Mouse (Mus musculus) liver, embryonic 16.5 days (tissue): ENCODE measurements at regions not wholly inside any gene's neighbourhood (a gene's known extent, or its start where the extent isn't known, plus 50 kb on each side); places are given as distances from the start of the nearest gene placed in this dataset.

ENCODE experiments used
- ATAC-seq: fragments of 200-750 bp; cut with Nextera tagmentation; 2 replicates; pipeline ENCODE4 v1.8.0; 2017; ENCODE audit warnings: low read depth, mild to moderate bottlenecking, moderate number of reproducible peaks, moderate library complexity
- H3K27ac ChIP-seq: fragments of 300-500 bp; sonication (generic); 2 replicates; pipeline ENCODE4 v1.5.1; 2014; ENCODE audit warnings: mild to moderate bottlenecking, low read length
- H3K27me3 ChIP-seq: fragments of 300-500 bp; sonication (generic); 2 replicates; pipeline ENCODE4 v1.6.1; 2014; ENCODE audit warnings: low read depth, low read length, mixed read lengths; ENCODE audit not compliant: control insufficient read depth, insufficient read depth
- H3K36me3 ChIP-seq: fragments of 300-500 bp; sonication (generic); 2 replicates; pipeline ENCODE4 v1.6.1; 2014; ENCODE audit warnings: mild to moderate bottlenecking; ENCODE audit not compliant: control insufficient read depth, insufficient read depth
- H3K4me1 ChIP-seq: fragments of 300-500 bp; sonication (generic); 2 replicates; pipeline ENCODE4 v1.6.1; 2014; ENCODE audit warnings: low read depth, low read length, mixed read lengths; ENCODE audit not compliant: control insufficient read depth
- H3K4me2 ChIP-seq: fragments of 300-500 bp; sonication (generic); 2 replicates; pipeline ENCODE4 v1.6.1; 2014; ENCODE audit warnings: low read depth, low read length, mixed read lengths
- H3K4me3 ChIP-seq: fragments of 300-500 bp; sonication (generic); 2 replicates; pipeline ENCODE4 v1.5.1; 2014; ENCODE audit warnings: low read depth, mild to moderate bottlenecking, low read length
- H3K9ac ChIP-seq: fragments of 300-500 bp; sonication (generic); 2 replicates; pipeline ENCODE4 v1.6.1; 2014; ENCODE audit warnings: low read depth, low read length
- H3K9me3 ChIP-seq: fragments of 300-500 bp; sonication (generic); replicated peaks from 2 replicates; pipeline ENCODE4 v1.6.1; 2016; ENCODE audit warnings: low read length; ENCODE audit not compliant: control insufficient read depth
- WGBS: fragments of 180-500 bp; shearing (Covaris S2); extraction: QIAGEN DNeasy Blood & Tissue Kit; methylation state at CpG from one replicate; pipeline ENCODE4 v1.1.7; 2014; ENCODE audit not compliant: insufficient replicate concordance; 5-methylcytosine and 5-hydroxymethylcytosine counted together

GRCm38 (mm10) chr3:115655020-115655419, 59.9 kb downstream of the S1pr1 start:
- Histone ChIP-seq H3K36me3 (no peaks in the 10 kb centered on the region), H3K9me3 (no peaks in the 10 kb centered on the region), H3K9ac (no peak overlapping the region), H3K27me3 (no peaks in the 10 kb centered on the region), H3K4me3 (no peak overlapping the region), H3K27ac (no peak overlapping the region), H3K4me1 (no peaks in the 10 kb centered on the region), H3K4me2 (no peak overlapping the region)
- no peak for ATAC-seq

GRCm38 (mm10) chr3:115652236-115652635, 62.6 kb downstream of the S1pr1 start:
- no peak overlapping the region for H3K4me3 ChIP-seq
- no peaks in the 10 kb centered on the region for H3K4me1 ChIP-seq
- ATAC-seq: no peak

GRCm38 (mm10) chr3:115649338-115650117, 65.3 kb downstream of the S1pr1 start:
- Histone ChIP-seq H3K4me3 (no peak overlapping the region), H3K9me3 (no peaks in the 10 kb centered on the region), H3K4me2 (no peak overlapping the region), H3K36me3 (no peaks in the 10 kb centered on the region), H3K9ac (no peak overlapping the region), H3K27me3 (no peaks in the 10 kb centered on the region), H3K4me1 (no peaks in the 10 kb centered on the region), H3K27ac (no peak overlapping the region)
- ATAC-seq: no peak
- 28% methylated on average over 3 of the region's 3 CpGs for WGBS

More at GRCm38 (mm10) chr3:115652236-115652635, 62.6 kb downstream of the S1pr1 start:
- Histone ChIP-seq H3K36me3 (no peaks in the 10 kb centered on the region), H3K27ac (no peak overlapping the region), H3K9ac (no peak overlapping the region), H3K27me3 (no peaks in the 10 kb centered on the region), H3K4me2 (no peak overlapping the region), H3K9me3 (no peaks in the 10 kb centered on the region)
- 23% methylated on average over 5 of the region's 5 CpGs for WGBS

- Histone ChIP-seq H3K4me3 (no peak overlapping the region), H3K27ac (no peak overlapping the region), H3K36me3 (no peaks in the 10 kb centered on the region), H3K27me3 (no peaks in the 10 kb centered on the region), H3K4me1 (peaks cover 9% of the 10 kb centered on the region), H3K9me3 (no peaks in the 10 kb centered on the region), H3K9ac (no peak overlapping the region), H3K4me2 (no peak overlapping the region)
- 56% methylated on average over 7 of the region's 7 CpGs for WGBS
- ATAC-seq: no peak
These were observed 67.9 kb downstream of the S1pr1 start for GRCm38 (mm10) chr3:115646993-115647392.

GRCm38 (mm10) chr3:115644307-115644706, 70.6 kb downstream of the S1pr1 start:
- H3K9ac ChIP-seq: no peak overlapping the region
- no peak for ATAC-seq
- H3K36me3 ChIP-seq: no peaks in the 10 kb centered on the region
- H3K4me2 ChIP-seq: no peak overlapping the region
- WGBS: 36% methylated on average over 5 of the region's 5 CpGs
- H3K9me3 ChIP-seq: no peaks in the 10 kb centered on the region
- no peaks in the 10 kb centered on the region for H3K27me3 ChIP-seq
- H3K4me3 ChIP-seq: no peak overlapping the region
- H3K4me1 ChIP-seq: peaks cover 22% of the 10 kb centered on the region
- no peak overlapping the region for H3K27ac ChIP-seq

GRCm38 (mm10) chr3:115642846-115643260, 72.0 kb downstream of the S1pr1 start:
- Histone ChIP-seq H3K4me2 (peak overlapping the region; percentile 80), H3K4me1 (peaks cover 28% of the 10 kb centered on the region), H3K27me3 (no peaks in the 10 kb centered on the region), H3K27ac (peak overlapping the region; percentile 77), H3K4me3 (peak overlapping the region; percentile 57), H3K9me3 (no peaks in the 10 kb centered on the region), H3K36me3 (no peaks in the 10 kb centered on the region), H3K9ac (peak overlapping the region; percentile 12)
- peak; percentile 35; the same call in 1 of the 2 replicates for ATAC-seq
- WGBS: under 1% methylated on average over 11 of the region's 11 CpGs

- peak overlapping the region; percentile 80 for H3K4me2 ChIP-seq
- 1% methylated on average over 26 of the region's 26 CpGs for WGBS
- no peaks in the 10 kb centered on the region for H3K36me3 ChIP-seq
- no peaks in the 10 kb centered on the region for H3K9me3 ChIP-seq
- peaks cover 28% of the 10 kb centered on the region for H3K4me1 ChIP-seq
- peak; percentile 5 for ATAC-seq
- H3K9ac ChIP-seq: peak overlapping the region; percentile 12
- peak overlapping the region; percentile 57 for H3K4me3 ChIP-seq
- H3K27me3 ChIP-seq: no peaks in the 10 kb centered on the region
- H3K27ac ChIP-seq: peak overlapping the region; percentile 77
These were observed 72.6 kb downstream of the S1pr1 start for GRCm38 (mm10) chr3:115642001-115642845.

GRCm38 (mm10) chr3:115641411-115641810, 73.5 kb downstream of the S1pr1 start:
- peak overlapping the region; percentile 23; the same call in 1 of the 2 replicates for H3K4me3 ChIP-seq
- peak overlapping the region; percentile 77 for H3K27ac ChIP-seq
- ATAC-seq: peak; percentile 98
- WGBS: under 1% methylated on average over 6 of the region's 6 CpGs
- H3K36me3 ChIP-seq: no peaks in the 10 kb centered on the region
- no peaks in the 10 kb centered on the region for H3K27me3 ChIP-seq
- no peaks in the 10 kb centered on the region for H3K9me3 ChIP-seq
- H3K9ac ChIP-seq: peak overlapping the region; percentile 12; the same call in 1 of the 2 replicates
- peak overlapping the region; percentile 80 for H3K4me2 ChIP-seq
- peaks cover 32% of the 10 kb centered on the region for H3K4me1 ChIP-seq

GRCm38 (mm10) chr3:115635487-115635886, 79.4 kb downstream of the S1pr1 start:
- peak; percentile 72 for ATAC-seq
- H3K4me3 ChIP-seq: no peak overlapping the region
- WGBS: 62% methylated on average over 4 of the region's 4 CpGs
- H3K4me1 ChIP-seq: peaks cover 11% of the 10 kb centered on the region
- H3K9ac ChIP-seq: no peak overlapping the region; the same call in 1 of the 2 replicates
- H3K9me3 ChIP-seq: no peaks in the 10 kb centered on the region
- H3K4me2 ChIP-seq: no peak overlapping the region
- no peaks in the 10 kb centered on the region for H3K27me3 ChIP-seq
- no peaks in the 10 kb centered on the region for H3K36me3 ChIP-seq
- H3K27ac ChIP-seq: no peak overlapping the region
